Mouse (Mus musculus) stomach, postnatal 0 days (tissue): ENCODE measurements at regions not wholly inside any gene's neighbourhood (a gene's known extent, or its start where the extent isn't known, plus 50 kb on each side); places are given as distances from the start of the nearest gene placed in this dataset.

Experiments
- CTCF ChIP-seq: IDR thresholded peaks from 2 replicates; pipeline ENCODE4 v1.5.1; 2016; ENCODE audit warnings: antibody characterized with exemption, low read depth, mild to moderate bottlenecking, moderate library complexity
- EP300 ChIP-seq: optimal IDR thresholded peaks from 2 replicates; pipeline ENCODE3; 2016; ENCODE audit warnings: antibody characterized with exemption

- TF ChIP-seq EP300 = no peak
- no peak for TF ChIP-seq CTCF
These were observed 122.5 kb downstream of the Sqor start for GRCm38 (mm10) chr2:122887526-122887925.
